Mouse (Mus musculus) adipocyte (in vitro differentiated cells): ENCODE data around the gene Nid1.
"Not testable (repeated sequence)": the region's sequence is repeated elsewhere in the genome, so short reads cannot be mapped to it uniquely, and the experiment has no call there.

ENCODE experiments used
- DNase-seq: peaks from one replicate; pipeline ENCODE4 v3.0.0-alpha.2; 2016; ENCODE audit warnings: low spot score

The Nid1 gene

DNA sequence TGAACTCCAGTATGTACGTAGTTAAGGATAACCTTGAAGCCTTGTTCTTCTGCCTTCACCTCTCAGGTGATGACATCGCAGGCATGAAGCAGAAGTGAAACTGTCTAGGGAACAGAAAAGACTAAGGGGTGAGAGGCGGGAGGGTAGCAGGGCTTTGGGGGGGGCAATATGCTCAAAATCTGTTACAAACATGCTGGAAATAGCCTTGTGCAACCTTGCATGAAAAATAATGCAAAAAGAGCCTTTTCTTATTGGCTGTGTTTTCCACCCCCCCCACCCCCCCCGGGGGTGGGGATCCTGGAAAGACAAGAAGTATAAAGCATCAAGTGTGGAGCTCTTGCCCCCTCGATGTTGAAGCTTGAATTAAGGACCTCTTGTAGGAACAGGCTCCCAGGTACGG lies 16.0 kb downstream of the Nid1 start:
- not testable (repeated sequence) for DNase-seq

DNA sequence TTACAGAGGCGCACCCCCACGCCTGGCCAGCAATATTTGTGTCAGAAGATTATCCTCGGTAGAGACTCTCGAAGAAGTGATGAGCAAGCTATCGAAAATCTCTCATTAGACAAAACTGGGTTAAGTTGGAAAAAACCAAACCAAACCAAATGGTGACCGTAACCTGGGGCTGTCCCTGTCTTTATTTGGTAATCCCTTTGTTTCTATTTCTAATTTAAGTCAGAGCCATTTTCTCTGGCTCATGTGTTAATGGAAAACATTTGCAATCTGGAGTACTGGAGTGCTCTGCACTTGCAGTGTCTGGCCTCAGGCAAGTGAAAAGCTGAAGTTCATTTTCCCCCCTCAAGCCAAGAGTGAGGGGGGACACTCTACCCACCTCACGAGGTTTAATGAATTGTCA lies 16.9 kb downstream of the Nid1 start:
- DNase-seq = not testable (repeated sequence)

DNA sequence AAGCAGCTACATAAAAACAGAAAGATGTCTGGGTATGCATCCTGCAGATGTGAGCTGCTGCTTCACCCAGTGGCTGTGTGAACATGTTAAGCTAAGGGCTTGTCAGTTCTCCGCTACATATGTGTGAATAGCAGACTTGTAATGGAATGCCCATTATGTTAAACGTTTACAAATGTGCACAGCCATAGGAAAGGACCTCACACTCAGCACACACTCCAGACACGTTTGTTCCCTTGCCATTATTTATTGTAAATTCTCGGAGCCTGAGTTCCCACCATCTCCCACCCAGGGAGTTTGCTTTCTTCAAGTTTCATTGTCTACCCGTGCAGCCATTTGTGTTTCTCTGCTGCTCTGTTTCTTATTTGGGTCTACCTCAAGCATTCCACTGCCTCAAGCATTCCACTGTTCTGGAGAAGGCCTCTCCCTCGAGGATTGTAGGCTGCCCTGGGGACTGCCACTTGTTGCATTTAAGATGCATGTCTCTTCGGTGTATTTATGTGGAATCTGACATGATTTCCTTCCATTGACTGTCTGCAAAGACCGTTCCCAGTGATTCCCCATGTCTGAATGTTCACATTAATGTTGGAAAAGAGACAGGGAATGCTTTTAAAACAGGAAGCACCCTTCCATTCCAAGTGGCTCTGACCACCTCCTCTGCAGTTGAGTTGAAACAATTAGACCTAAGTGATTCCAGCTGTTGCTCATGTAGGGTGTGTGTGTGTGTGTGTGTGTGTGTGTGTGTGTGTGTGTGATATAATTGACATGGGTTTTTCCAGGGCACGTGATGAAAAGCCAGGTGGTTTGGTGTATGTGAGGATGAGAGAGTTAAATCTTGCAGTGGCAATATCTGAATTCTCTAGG lies 18.5 kb downstream of the Nid1 start:
- DNase-seq = not testable (repeated sequence)

DNA sequence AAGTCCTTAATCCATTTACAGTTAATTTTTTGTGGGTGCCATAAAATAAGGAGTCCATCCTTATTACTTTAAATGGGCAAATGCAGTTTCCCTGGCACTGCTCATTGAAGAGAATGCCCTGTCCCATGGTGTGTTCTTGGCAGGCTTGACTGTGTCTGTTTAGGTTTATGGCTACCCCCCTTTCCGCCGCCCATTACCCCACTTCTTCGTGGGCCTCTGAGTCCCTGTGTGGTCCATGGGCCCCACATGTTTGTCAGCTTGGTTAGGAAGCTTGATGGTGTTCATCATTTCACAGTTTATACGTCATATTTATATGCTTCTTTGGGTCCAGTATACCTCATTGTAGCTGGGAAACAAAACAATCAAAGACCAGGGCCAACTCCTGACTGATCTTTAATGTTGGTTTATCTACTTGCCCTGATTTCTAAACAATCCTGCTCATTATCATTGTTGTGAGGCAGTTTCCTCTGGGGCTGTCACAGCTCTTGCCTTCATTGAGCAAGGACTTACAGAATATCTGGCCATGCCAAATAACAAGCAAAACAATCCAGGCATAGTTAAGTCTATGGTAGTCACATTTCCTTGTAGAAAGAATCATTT lies 20.9 kb downstream of the Nid1 start:
- DNase-seq = peak; percentile 20

DNA sequence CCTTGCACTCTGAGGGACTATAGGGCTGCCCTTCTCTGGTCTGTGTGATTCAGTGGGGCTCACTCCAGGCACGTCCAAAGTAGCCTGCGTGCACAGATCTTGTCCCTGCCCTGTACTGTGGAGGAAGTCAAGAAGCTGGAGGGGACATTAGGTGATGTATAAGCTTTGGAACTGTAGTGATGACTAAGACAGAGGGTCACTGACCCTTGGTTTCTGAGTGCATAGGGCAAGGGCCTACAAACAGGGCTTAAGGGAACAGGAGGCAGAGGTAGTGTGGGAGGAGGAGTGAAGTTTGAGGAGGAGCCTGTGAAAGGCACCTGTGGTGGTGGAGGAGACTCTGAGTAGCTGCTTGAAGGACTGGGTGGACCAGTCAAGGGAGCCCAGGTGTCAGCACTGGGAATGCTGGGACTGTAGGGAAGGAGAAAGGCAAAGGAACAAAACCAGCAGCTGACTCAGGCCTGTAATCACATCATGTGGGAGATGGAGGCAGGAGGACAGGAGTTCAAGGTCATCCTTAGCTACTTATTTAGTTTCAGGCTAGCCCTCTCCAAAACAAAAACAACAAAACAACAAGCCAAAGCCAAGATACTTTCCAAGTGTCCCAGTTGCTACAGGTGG lies 23.3 kb downstream of the Nid1 start:
- no peak for DNase-seq

DNA sequence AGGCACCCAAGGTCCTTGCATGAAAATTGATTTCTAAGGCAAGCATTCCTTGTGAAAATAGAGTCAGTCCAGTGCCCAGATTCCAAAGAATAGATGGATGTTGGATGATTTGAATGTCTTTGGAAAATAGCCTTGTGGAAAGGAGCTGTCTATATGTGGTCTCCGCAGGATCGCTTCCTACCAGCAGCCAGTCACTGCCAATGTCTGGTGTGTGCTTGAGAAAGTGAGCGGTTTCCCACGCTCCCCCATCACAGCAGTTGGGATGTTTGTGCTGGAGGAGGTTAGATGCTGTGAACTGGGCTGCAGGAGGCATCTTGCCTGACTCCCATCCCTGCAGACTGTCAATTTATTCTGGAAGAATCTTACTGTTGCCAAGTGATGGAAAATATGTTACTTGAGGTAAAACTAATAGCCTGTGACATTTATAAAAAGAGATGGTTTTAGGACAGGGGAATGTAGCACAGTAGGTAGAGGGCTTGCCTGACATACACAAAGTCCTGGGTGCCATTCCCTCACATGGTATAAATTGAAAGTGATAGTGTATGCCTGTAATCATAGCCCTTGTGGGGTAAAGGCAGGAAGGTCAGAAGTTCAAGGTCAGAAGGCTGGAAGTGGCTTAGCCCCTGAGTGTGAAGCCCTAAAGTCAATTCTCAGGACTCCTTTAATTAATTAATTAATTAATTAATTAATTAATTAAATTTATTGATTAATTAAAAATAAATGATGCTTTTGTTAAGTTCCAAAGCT lies 24.3 kb downstream of the Nid1 start:
- DNase-seq = no peak

DNA sequence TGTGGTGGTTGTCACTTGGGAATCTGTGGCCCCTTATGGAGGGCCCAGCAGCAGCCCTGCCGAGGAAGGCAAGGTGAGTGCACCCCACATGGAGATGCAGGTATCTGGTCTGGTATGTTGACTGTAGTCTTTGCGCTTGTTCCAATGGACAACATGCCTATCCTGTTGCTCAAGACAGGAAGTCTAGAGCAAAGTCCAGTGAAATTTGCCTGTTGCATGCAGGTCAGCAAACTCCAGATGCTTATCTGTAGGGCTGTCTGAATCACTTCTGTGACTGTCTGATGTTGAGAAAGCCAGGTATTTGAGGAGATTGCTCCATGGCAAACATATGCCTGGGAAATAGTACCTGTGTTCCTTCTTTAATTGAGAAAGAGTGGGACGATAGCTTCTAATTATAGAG lies 26.6 kb downstream of the Nid1 start:
- no peak for DNase-seq

DNA sequence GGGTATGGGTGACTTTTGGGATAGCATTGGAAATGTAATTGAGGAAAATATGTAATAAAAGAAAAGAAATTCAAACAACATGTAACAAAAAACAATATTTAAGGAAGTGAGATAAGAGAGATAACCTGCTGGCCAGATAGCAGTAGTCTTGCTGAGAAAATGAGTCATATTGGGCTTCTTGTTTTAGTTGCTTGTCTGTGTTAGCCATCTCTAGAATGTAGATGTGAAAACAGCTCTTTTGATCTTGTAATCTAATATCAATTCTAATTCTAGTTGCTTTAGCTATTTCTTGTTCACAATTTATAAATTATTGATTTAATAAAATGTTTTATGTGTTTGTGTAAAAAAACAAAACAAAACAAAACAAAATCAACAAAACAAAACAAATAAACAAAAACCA lies 29.9 kb downstream of the Nid1 start:
- DNase-seq = not testable (repeated sequence)

DNA sequence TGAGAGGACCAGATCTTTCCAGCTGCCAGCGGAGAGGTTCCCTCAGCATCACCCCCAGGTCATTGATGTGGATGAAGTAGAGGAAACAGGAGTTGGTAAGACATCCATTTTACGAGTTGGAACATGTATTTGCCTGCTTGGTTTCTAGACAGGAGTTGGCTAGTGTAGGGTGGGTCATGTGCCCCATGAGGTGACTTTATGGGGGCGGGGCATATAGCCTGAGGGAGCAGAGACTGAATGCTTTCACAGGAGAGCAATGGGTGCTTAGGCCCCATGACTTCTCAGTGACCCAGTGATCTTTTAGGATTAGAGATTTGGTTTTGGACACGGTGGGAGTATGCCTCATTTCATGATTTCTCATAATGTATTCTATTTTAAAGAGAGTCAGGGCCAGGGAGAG lies 31.2 kb downstream of the Nid1 start:
- DNase-seq = no peak

DNA sequence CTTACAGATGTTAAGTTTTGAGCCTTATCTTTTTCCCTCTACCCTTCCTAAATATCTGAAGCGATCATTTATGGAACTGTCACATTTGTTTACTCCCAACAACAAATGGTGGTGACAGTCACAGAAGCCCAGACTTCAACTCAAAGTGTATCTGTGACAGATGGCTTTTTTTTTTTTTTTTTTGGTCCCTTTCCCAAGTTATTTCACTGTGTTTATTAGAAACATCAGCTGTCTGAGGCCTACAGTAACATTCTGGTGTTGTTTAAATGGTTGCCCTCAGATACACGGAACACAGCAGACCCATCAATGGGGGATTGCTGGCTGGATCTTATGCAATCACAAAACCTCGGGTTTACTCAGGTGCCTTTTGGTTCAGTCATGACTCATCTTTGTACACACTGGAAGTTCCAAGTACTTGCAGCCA lies 34.0 kb downstream of the Nid1 start:
- DNase-seq = peak; percentile 36

DNA sequence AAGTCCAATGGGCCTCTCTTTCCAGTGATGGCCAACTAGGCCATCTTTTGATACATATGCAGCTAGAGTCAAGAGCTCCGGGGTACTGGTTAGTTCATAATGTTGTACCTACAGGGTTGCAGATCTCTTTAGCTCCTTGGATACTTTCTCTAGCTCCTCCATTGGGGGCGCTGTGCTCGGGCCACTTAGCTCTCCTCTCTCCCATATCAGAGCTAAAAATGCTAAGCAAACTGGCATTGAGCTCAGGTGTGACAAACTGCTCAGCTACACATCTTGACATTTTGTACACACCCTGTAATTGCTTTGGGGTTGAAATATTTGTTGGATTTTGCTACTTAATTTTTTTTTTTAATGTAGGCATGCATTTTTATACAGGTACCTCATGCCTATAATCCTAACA lies 37.1 kb downstream of the Nid1 start:
- DNase-seq = not testable (repeated sequence)

DNA sequence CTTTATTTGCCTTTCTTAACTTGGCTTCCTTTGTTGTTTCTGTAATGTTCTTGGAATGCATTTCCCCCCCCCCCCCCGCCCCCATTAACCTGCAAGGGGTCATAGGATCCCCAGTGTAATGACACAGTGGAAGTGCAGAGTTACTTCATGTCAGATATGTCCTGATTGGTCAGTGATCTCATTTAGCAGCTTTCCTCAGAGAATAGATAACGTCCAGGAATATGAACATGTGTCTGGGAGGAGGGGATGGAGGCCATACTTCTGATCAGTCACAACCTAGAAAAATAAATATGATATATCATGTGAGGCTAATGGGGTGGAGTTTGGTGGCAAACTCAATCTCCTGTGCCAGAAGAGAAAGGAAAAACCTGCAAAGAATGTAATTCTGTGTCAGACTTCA lies 37.6 kb downstream of the Nid1 start:
- DNase-seq = no peak

DNA sequence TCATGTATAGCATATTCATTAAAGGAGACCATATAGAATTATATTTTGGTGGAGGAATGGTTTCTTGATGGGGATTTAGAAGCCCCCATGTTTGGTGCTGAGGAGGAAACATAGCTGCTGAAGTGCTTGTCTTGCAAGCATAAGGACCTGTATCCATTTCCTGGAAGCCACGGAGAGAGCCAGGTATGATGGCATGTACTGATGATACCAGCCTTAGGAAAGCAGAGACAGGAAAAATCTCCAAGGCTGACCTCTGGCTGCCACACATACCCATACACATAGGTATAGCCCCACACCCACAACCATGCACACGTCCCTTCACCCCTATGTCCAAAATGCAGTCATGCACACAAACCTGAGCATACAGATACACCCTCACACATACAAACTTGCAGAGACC lies 39.2 kb downstream of the Nid1 start:
- no peak for DNase-seq

DNA sequence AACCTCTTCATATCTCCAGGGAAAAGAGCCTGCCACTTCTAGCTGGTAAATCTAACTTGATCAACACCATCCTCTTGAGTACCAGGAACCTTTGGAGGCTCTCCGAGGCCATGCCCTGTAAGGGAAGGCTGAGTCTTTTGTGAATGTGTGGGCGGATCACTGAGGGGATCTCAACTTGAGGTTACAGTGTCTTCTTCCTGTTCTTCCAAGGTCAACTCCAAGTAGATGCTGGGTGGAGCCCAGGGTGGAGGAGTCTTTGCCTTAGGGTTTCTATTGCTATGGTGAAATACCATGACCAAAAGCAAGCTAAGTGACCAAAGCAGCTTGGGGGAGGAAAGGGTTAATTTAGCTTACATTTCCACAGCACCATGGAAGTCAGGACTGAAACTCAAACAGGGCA lies 39.7 kb downstream of the Nid1 start:
- no peak for DNase-seq

DNA sequence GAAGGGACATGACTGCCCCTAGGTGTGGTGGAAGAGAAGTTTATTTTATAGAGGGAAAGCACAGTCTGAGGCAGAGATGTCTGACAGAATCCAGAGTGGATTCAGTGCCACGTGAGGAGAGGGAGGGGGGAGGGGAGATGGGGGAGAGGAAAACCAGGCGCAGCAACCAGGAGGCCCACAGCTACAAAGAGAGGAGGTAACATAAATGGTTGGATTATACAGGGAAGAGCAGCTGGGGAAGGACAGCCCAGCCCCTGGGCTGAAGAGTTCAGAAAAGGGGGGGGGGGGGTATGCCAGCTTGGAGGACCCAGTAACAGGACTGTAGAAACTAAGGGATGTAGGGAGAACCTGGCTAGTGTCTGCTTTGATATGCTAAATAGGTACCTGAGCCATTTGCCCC lies 42.6 kb downstream of the Nid1 start:
- DNase-seq = no peak

DNA sequence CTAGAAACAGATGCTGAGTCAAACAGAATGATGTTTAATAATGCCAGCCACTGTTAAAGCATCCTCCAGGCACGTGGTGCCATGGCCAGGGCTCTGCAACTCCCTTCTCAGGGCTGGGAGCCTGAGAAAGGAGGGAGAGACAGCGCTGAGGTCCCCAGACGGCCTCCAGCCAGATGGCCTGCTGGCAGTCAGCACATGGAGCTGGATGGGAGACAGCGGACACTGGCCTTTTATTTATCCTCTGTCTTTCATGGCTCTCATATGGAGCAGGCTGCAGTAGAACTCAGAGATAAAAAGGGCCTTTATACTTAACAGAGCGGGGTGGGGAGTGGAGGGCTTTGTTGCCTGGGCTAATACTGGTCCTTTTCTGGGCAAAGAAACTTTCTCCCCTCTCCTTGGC lies 43.7 kb downstream of the Nid1 start:
- DNase-seq = no peak

DNA sequence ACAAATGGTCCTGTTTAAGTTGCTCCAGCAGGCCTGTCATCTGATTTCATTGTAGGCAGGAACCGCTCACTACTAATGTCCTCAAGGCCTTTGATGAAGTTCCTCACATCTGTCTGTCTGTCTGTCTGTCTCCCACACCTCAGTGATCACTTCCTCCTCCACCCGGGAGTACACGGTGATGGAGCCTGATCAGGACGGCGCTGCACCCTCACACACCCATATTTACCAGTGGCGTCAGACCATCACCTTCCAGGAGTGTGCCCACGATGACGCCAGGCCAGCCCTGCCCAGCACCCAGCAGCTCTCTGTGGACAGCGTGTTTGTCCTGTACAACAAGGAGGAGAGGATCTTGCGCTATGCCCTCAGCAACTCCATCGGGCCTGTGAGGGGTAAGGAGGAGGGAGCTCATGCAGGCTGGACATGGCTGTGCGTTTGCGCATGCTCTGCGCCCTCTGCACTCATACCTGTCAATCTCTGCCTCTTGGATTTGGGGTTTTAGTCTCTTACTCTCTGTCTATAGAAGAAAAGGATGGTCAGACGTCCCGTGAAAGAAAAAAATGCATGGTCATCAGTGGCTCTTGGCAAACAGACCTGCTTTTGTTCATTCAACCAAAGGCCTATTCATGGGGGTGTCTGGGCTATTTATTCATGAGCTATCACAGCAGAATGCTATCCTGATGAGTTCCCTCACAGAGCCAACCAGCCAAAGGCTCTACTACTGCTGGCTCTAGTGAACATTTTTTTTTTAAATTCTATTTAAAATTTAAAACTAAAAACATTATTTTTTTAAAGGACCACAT lies 44.7 kb downstream of the Nid1 start:
- DNase-seq = no peak

DNA sequence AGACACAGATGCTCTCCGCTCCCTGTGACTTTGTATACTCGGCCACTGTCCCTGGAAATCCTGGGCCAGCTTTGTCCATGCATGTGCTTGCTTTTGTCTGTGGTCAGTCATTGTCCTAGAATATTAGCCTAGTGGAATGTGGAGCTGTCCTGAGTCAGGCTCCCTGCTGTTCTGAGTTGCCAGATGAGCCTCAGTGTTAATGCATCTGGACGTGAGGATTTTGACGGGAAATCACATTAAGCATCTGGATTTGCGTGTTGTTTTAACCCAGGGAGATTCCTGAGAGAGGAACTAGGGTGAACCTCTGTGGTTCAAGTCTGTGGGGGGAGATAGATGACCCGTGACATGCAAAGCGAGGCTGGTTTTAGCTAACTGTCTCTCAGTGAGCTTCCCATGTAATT lies 47.0 kb downstream of the Nid1 start:
- DNase-seq = no peak

DNA sequence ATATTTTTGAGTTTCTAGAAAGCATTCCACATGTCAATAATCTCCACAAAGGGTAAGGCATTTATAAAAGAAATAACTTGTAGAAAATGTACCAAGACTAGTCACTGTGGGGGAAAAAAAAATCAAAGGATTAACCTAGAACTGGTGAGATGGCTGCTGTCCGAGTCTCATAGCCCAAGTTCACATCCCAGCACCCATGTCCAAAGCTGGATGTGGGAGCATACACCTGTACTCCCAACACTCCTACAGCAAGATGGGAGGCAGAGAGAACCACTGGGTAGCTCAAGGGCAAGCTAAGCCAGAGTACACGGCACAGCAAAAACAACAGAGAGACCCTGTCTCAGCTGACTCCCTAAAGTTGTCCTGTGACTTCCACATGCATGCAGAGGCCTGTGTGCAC lies 47.5 kb downstream of the Nid1 start:
- DNase-seq = no peak

DNA sequence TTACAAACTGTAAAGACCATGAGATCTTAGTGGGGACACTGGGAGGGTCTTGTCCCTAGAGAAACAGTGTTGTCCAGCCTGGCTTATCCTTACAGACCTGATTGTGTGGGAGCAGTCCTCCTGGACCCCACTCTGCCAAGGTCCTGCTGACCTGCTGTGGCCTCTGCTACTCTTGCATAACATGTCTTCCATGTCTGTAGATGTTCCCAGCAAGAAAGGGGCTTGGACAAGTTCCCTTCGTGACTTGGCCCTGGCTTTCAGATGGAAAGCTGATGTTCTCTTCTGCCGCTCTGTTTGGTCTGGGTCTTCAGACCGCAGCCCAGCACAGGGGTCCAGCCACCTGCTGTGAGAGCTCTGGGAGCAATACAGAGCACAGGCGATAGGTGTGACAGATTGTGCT lies 48.3 kb downstream of the Nid1 start:
- DNase-seq = no peak

DNA sequence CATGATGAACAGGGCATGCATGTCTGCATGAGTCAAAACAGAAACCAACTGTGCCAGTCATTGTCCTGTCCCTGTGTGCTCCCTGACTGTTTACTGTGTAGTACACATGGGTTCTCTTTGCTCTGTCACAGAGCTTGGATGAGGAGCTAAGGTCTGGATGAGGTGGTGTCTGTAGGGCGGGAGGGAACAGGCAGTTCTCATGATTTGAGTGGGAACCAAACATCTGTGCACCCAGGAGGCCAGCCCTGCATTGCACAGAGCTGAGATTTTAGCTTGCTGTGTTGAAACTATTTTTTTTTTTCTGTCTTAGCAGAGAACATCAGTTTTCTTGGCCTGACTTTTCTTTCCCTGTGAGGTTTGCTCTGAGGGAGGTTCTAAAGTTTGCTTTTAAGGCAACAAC lies 50.5 kb downstream of the Nid1 start:
- peak; percentile 67 for DNase-seq

DNA sequence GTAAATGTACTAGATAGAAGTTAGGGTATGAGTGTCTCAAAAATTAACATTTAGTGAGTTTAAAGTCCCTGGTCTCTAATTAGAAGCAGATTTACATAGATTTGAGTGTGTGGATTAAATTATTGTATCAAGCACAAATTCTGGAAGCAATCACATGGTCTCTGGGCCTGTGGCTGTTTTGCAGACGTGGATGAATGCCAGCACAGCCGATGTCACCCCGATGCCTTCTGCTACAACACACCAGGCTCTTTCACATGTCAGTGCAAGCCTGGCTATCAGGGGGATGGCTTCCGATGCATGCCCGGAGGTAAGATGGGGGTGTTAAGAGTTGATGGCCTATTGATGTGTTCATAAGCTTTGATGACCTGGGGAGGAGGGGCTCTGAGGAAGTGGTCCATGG lies 52.5 kb downstream of the Nid1 start:
- DNase-seq = peak; percentile 54
